Mouse (Mus musculus) bone marrow macrophage, adult 2 months (primary cell): ENCODE measurements around the gene Efna5.

Experiments used
- CTCF ChIP-seq: IDR thresholded peaks from 2 replicates; pipeline ENCODE4 v1.5.1; 2012; ENCODE audit warnings: low read depth, mild to moderate bottlenecking, low read length, moderate library complexity
- POLR2A ChIP-seq: IDR thresholded peaks from 2 replicates; pipeline ENCODE4 v1.6.1; 2012; ENCODE audit warnings: mild to moderate bottlenecking, low read depth, low read length, borderline replicate concordance

DNA sequence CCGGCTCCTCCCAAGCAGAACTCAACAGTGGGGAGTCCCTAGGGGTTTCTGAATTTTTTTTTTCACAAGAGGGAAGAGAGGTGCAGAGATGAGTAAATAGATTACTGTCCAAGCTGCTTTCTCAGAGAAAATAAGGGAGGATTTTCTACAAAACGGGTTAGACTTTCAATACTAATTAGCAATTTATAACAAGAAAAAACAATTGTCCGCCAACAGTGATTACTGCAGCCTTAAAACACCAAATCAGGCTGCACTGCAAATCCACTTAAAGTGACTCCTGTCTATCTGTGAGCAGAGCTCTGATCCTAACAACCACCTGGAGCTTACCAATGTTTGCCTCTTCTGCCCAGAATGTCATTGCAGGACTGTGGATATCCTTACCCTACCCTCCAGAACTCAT, 18.1 kb downstream of the Efna5 start:
- TF ChIP-seq CTCF (no peak), POLR2A (no peak)
